Mouse (Mus musculus) kidney, embryonic 14.5 days (tissue): Measurements from ENCODE around the gene Wbp11. TPM values are rescaled to one million over a fixed set of nuclear protein-coding genes. Genes with fewer than 3 reads are reported as not detected.
"Not testable (repeated sequence)": the region's sequence is repeated elsewhere in the genome, so short reads cannot be mapped to it uniquely, and the experiment has no call there.

Experiments
- ATAC-seq: fragments of 200-750 bp; cut with Nextera tagmentation; 2 replicates; pipeline ENCODE4 v1.8.0; 2017; ENCODE audit warnings: moderate number of reproducible peaks, mild to moderate bottlenecking, moderate TSS enrichment, moderate library complexity; ENCODE audit not compliant: low FRiP score, low TSS enrichment
- H3K27ac ChIP-seq: fragments of 300-500 bp; sonication (generic); 2 replicates; pipeline ENCODE4 v1.5.1; 2014; ENCODE audit warnings: low read depth, mild to moderate bottlenecking, low read length, moderate library complexity, mixed read lengths
- H3K27me3 ChIP-seq: fragments of 300-500 bp; sonication (generic); 2 replicates; pipeline ENCODE4 v1.6.1; 2014; ENCODE audit warnings: mild to moderate bottlenecking, low read length; ENCODE audit not compliant: control insufficient read depth, insufficient read depth
- H3K36me3 ChIP-seq: fragments of 300-500 bp; sonication (generic); 2 replicates; pipeline ENCODE4 v1.6.1; 2014; ENCODE audit warnings: low read length, mixed read lengths; ENCODE audit not compliant: control insufficient read depth, insufficient read depth
- H3K4me1 ChIP-seq: fragments of 300-500 bp; sonication (generic); 2 replicates; pipeline ENCODE4 v1.6.1; 2014; ENCODE audit warnings: low read length, mixed read lengths; ENCODE audit not compliant: control insufficient read depth, insufficient read depth
- H3K4me2 ChIP-seq: fragments of 300-500 bp; sonication (generic); replicated peaks from 2 replicates; pipeline ENCODE4 v1.6.1; 2014; ENCODE audit warnings: low read depth, mild to moderate bottlenecking, low read length
- H3K4me3 ChIP-seq: fragments of 300-500 bp; sonication (generic); 2 replicates; pipeline ENCODE4 v1.5.1; 2014; ENCODE audit warnings: mild to moderate bottlenecking, low read length
- H3K9ac ChIP-seq: fragments of 300-500 bp; sonication (generic); 2 replicates; pipeline ENCODE4 v1.6.1; 2014; ENCODE audit warnings: low read depth, mild to moderate bottlenecking, low read length, moderate library complexity
- H3K9me3 ChIP-seq: fragments of 300-500 bp; sonication (generic); 2 replicates; pipeline ENCODE4 v1.6.1; 2016; ENCODE audit warnings: low read length; ENCODE audit not compliant: control insufficient read depth
- WGBS: fragments of 180-500 bp; shearing (Covaris S2); extraction: QIAGEN DNeasy Blood & Tissue Kit; methylation state at CpG from one replicate; pipeline ENCODE4 v1.1.7; 2014; 5-methylcytosine and 5-hydroxymethylcytosine counted together
- polyA plus RNA-seq: library from polyadenylated mRNA; unstranded; fragments of >200 nt; fragmentation: Nextera tagmentation; extraction: Ambion mirVana; gene quantifications from 2 replicates; pipeline ENCODE4 v1.2.1, GENCODE M21; 2014

Wbp11 gene
- polyA plus RNA-seq, 1 experiment from 2014 or later: 136 TPM

DNA sequence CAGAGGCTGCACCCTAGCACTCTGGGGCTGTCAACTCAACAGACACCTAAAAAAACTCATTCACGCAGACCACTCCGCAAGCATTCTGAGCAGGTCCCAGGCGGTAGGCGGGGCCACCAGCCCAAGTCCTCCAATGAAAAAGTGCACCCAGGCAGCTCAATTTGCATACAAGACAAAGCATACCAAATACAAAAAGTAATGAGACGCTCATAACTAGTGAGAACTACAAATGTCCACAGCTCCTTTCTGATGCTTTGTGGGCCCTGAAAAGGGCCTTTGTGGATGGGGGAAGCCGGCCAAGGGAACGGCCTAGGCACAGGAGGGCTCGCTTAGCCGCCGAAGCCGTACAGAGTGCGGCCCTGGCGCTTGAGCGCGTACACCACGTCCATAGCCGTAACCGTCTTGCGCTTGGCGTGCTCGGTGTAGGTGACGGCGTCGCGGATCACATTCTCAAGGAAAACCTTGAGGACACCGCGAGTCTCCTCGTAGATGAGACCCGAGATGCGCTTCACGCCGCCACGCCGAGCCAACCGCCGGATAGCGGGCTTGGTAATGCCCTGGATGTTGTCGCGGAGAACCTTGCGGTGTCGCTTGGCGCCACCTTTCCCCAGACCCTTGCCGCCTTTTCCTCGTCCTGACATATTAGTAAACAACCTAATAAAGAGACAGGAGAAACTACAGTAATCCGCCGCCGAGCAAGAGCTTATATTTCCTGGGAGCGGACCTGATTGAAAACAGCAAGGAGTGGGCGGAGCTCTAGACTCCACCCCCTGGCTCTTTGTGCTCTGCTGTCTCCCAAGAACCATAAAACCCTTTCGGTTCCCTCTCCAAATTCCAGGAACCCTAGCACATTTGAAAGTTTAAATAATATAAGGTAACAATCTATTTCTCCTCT, 24.0 kb downstream of the Wbp11 start, which contains the start of gene Hist4h4:
TSS of gene Hist4h4 (minus strand) at position 677 of the 895 bp plus-strand sequence.
- Histone ChIP-seq H3K9me3 (no peaks in the 10 kb centered on the region), H3K4me2 (peak within 1 kb of the TSS; percentile 89), H3K4me1 (peaks cover 8% of the 10 kb centered on the region), H3K4me3 (peak within 1 kb of the TSS; percentile 83), H3K27me3 (no peaks in the 10 kb centered on the region), H3K36me3 (no peaks in the 10 kb centered on the region), H3K9ac (peak within 1 kb of the TSS; percentile 96), H3K27ac (peak within 1 kb of the TSS; percentile 100)
- under 1% methylated on average over 50 of the region's 50 CpGs for WGBS
- peak; percentile 69 for ATAC-seq

- H3K27ac ChIP-seq: peak overlapping the region; percentile 100
- H3K4me3 ChIP-seq: peak overlapping the region; percentile 83
- no peak for ATAC-seq
- peak overlapping the region; percentile 89 for H3K4me2 ChIP-seq
- peak overlapping the region; percentile 96 for H3K9ac ChIP-seq
- no peaks in the 10 kb centered on the region for H3K27me3 ChIP-seq
- peaks cover 8% of the 10 kb centered on the region; the same call in 1 of the 2 replicates for H3K4me1 ChIP-seq
- no peaks in the 10 kb centered on the region for H3K36me3 ChIP-seq
- no peaks in the 10 kb centered on the region for H3K9me3 ChIP-seq
- WGBS: 18% methylated on average over 12 of the region's 12 CpGs
These were observed 24.8 kb downstream of the Wbp11 start for GRCm38 (mm10) chr6:136803093-136803738.

DNA sequence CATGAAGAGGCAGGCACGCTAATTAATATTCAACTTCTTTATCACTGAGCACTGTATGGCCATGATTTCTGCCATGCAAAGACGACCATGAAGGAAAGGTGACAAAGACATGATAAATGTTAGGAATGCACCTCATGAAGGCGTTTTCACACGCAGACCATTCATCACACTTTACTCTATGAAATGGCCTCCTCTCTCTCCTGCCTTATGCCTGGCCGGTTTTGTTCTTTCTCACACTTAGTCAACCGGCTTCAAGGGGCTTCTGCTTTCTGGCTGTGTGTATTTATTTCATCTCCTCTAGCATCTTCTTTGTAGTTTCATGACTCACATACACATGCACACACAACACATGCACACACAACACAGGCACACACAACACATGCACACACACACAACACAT, 26.8 kb downstream of the Wbp11 start:
- Histone ChIP-seq H3K27me3 (no peaks in the 10 kb centered on the region), H3K4me1 (peaks cover 8% of the 10 kb centered on the region; the same call in 1 of the 2 replicates), H3K9me3 (no peaks in the 10 kb centered on the region), H3K4me3 (no peak overlapping the region), H3K9ac (no peak overlapping the region), H3K4me2 (no peak overlapping the region), H3K36me3 (no peaks in the 10 kb centered on the region), H3K27ac (no peak overlapping the region)
- WGBS: 81% methylated on average over 6 of the region's 6 CpGs
- ATAC-seq: no peak

GRCm38 (mm10) chr6:136800710-136801109, 27.3 kb downstream of the Wbp11 start:
- Histone ChIP-seq H3K4me1 (peaks cover 8% of the 10 kb centered on the region; the same call in 1 of the 2 replicates), H3K4me3 (no peak overlapping the region), H3K27ac (no peak overlapping the region), H3K9me3 (no peaks in the 10 kb centered on the region), H3K36me3 (no peaks in the 10 kb centered on the region), H3K27me3 (no peaks in the 10 kb centered on the region), H3K9ac (no peak overlapping the region), H3K4me2 (no peak overlapping the region)
- no peak for ATAC-seq
- 91% methylated on average over 8 of the region's 8 CpGs for WGBS

DNA sequence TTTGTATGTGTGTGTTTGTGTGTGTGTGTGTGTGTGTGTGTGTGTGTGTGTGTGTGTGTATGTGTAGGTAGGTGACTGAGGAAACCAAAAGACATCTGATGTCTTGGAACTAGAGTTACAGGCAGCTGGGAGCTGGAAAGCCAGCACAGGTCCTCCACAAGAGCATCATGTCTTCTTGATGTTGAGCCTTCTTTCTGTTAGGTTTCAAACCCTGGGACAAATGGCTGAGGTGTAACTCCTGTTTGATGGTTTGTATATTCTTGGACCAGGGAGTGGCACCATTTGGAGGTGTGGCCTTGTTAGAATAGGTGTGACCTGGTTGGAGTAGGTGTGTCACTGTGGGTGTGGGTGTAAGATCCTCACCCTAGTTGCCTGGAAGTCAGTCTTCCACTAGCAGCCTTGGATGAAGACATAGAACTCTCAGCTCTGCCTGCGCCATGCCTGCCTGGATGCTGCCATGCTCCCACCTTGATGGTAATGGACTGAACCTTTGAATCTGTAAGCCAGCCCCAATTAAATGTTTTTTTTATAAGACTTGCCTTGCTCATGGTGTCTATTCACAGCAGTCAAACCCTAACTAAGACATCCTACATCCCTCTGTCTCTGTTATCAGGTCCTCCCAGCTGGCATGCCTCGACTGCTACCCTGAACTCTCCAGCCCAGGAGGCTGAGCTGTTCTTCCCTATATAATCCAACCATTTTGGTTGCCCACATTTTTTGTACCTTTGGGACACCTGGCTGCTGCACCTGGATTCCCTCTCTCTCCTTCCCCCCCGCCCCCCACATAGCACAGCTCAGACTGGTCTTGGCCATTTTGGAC, 29.9 kb downstream of the Wbp11 start:
- H3K9ac ChIP-seq, H3K4me1 ChIP-seq, ATAC-seq: not testable (repeated sequence)

DNA sequence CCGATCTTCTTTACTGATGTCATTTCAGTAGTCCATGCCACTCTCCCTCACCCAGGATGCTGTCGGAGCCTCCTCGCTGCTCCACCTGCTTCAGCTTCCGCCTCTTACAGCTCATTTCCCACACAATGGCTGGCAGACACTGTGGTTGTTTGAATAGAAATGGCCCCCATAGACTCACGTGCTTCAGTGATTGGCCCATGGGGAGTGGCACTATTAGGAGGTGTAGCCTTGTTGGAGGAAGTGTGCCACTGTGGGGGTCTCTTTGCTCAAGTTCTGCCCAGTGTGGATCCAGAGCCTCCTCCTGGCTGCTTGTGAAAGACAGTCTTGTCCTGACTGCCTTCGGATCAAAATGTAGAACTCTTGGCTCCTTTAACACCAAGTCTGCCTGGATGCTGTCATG, 32.2 kb downstream of the Wbp11 start:
- H3K27ac ChIP-seq: no peak overlapping the region
- peaks cover 6% of the 10 kb centered on the region; the same call in 1 of the 2 replicates for H3K4me1 ChIP-seq
- no peak; the same call in 1 of the 2 replicates for ATAC-seq
- H3K4me3 ChIP-seq: no peak overlapping the region
- WGBS: 45% methylated on average over 6 of the region's 6 CpGs
- H3K9me3 ChIP-seq: no peaks in the 10 kb centered on the region
- no peak overlapping the region for H3K4me2 ChIP-seq
- no peaks in the 10 kb centered on the region for H3K36me3 ChIP-seq
- H3K9ac ChIP-seq: no peak overlapping the region
- H3K27me3 ChIP-seq: no peaks in the 10 kb centered on the region; the same call in 1 of the 2 replicates

More for the DNA sequence above, 29.9 kb downstream of the Wbp11 start:
- H3K9me3 ChIP-seq, H3K4me3 ChIP-seq, H3K27ac ChIP-seq, H3K27me3 ChIP-seq, H3K36me3 ChIP-seq, H3K4me2 ChIP-seq: not testable (repeated sequence)
- WGBS: 83% methylated on average over 3 of the region's 3 CpGs

DNA sequence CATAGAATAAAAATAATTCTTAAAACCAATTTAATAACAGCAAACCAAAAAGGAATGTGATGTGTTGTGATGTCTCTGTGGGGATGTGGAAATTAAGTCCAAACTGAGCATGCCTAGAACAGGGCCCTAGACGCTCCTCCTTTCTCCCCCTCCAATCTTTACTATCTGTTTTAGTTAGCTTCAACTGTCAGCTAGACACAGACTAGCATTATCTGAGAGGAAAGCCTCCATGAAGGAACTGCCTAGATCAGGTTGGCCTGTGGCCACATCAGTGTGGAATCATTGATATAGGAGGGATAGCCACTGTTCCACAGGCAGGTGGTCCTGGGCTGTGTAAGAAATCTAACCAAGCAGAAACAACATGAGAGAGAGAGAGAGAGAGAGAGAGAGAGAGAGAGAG, 32.9 kb downstream of the Wbp11 start:
- H3K4me2 ChIP-seq: no peak overlapping the region
- no peak overlapping the region for H3K4me3 ChIP-seq
- no peak overlapping the region for H3K9ac ChIP-seq
- no peak overlapping the region for H3K27ac ChIP-seq
- no peaks in the 10 kb centered on the region for H3K36me3 ChIP-seq
- WGBS: 44% methylated on average over 1 of the region's 1 CpGs
- peaks cover 6% of the 10 kb centered on the region; the same call in 1 of the 2 replicates for H3K4me1 ChIP-seq
- H3K27me3 ChIP-seq: no peaks in the 10 kb centered on the region; the same call in 1 of the 2 replicates
- ATAC-seq: no peak
- no peaks in the 10 kb centered on the region for H3K9me3 ChIP-seq

- peak overlapping the region; percentile 68 for H3K4me2 ChIP-seq
- ATAC-seq: no peak; the same call in 1 of the 2 replicates
- H3K27ac ChIP-seq: no peak overlapping the region
- 1% methylated on average over 24 of the region's 24 CpGs for WGBS
- no peaks in the 10 kb centered on the region for H3K36me3 ChIP-seq
- no peaks in the 10 kb centered on the region for H3K9me3 ChIP-seq
- H3K27me3 ChIP-seq: no peaks in the 10 kb centered on the region; the same call in 1 of the 2 replicates
- peaks cover 6% of the 10 kb centered on the region; the same call in 1 of the 2 replicates for H3K4me1 ChIP-seq
- H3K4me3 ChIP-seq: peak overlapping the region; percentile 40
- peak overlapping the region; percentile 47; the same call in 1 of the 2 replicates for H3K9ac ChIP-seq
These were observed 34.1 kb downstream of the Wbp11 start for GRCm38 (mm10) chr6:136793831-136794525.
